Mouse (Mus musculus) Patski (cell line): ENCODE data around the gene Lepr. TPM values are rescaled to one million over a fixed set of nuclear protein-coding genes. Genes with fewer than 3 reads are reported as not detected.

Experiments
- ATAC-seq: fragments of 100-300 bp; one replicate; pipeline ENCODE4 v1.8.0; 2021
- CTCF ChIA-PET: fragments of 350-600 bp; sonication (Branson Sonifier 250); formaldehyde crosslinking; loops from one replicate; lab custom pipeline; 2022; ENCODE audit warnings: inconsistent platforms; lab: Charles Lee
- POLR2A ChIA-PET: fragments of 350-600 bp; sonication (Branson Sonifier 250); formaldehyde crosslinking; loops from one replicate; lab custom pipeline; 2022; ENCODE audit warnings: antibody characterized with exemption, inconsistent platforms; lab: Charles Lee
- DNase-seq: peaks from one replicate; pipeline ENCODE4 v3.0.0-alpha.2; 2011; ENCODE audit warnings: low read depth, low spot score
- H3K27me3 ChIP-seq: fragments of 371-371 bp; one replicate; pipeline ENCODE4 v1.5.1; 2021
- CTCF ChIP-seq: fragments of 100-300 bp; IDR thresholded peaks from one replicate; pipeline ENCODE4 v1.5.1; 2021
- in situ Hi-C: fragments of 300-500 bp; cut with MboI; formaldehyde crosslinking; loops from 3 replicates; pipeline ENCODE4 v1.11.1; 2018; ENCODE audit warnings: low pct_unique_long_range_greater_than_20kb, mixed read lengths
- polyA plus RNA-seq: library from polyadenylated mRNA; unstranded; gene quantifications from one replicate; pipeline ENCODE4 v1.2.3, GENCODE M21; 2021

Lepr gene
- polyA plus RNA-seq: 1.5 TPM

DNA sequence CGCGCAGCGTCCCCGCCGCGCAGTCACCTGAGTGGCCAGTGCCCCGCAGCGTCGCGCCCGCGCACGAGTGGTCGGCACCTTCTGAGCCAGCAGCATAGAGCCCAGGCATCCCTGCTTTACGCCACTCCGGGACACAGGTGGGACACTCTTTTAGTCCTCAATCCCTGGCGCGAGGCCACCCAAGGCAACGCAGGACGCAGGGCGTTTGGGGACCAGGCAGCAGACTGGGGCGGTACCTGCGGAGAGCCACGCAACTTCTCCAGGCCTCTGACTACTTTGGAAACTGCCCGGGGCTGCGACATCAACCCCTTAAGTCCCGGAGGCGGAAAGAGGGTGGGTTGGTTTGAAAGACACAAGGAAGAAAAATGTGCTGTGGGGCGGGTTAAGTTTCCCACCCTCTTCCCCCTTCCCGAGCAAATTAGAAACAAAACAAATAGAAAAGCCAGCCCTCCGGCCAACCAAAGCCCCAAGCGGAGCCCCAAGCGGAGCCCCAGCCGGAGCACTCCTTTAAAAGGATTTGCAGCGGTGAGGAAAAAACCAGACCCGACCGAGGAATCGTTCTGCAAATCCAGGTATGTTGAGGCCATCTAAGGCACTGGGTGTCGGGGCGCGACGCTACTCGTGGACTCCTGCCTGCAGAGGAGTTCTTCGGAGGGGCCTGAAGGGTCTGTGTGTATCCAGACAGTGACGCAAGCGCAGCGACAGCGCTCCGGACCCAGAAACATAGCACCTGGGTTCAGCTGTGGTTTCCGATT lies at the start of gene Lepr:
Gene Lepr, plus strand, starts transcription at position 38 of the 755 bp plus-strand sequence.
- ChIA-PET POLR2A (no interaction called here), CTCF (no interaction called here)
- DNase-seq (no peak), ATAC-seq (no peak)
- in situ Hi-C loops: no loop called here
- TF ChIP-seq CTCF: no peak
- no peaks in the 10 kb centered on the region for H3K27me3 ChIP-seq

DNA sequence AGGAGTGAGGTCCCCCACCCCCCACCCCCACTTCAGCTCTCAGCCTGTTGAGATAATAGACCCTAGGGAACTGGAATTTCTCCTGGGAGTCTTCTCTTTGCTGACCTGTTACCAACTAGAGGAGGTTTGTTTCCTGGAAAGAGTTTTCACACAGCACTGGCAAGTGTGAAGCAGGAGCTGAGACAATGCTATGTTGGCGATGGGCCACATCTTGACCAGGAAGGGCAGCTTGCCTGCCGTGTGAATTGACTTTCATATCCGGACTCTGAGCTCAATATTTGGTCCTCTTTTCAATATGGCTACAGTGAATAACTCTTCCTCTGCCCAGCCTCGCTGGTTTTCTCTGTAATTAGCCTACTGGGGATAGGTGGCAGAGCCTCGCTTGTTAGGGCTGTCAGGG lies 48.0 kb upstream of the Lepr start:
- no peak for DNase-seq
- TF ChIP-seq CTCF: no peak
- CTCF ChIA-PET: interaction anchor here (1.3 kb wide), 1 partner anchor 9 kb away, joined by 3 read pairs; no protein-coding TSS in a partner anchor
- POLR2A ChIA-PET: no interaction called here
- ATAC-seq: no peak
- in situ Hi-C loops: loop anchor here (10.0 kb wide), 1 partner anchor 326 kb away; no protein-coding TSS in a partner anchor
- H3K27me3 ChIP-seq: no peaks in the 10 kb centered on the region

DNA sequence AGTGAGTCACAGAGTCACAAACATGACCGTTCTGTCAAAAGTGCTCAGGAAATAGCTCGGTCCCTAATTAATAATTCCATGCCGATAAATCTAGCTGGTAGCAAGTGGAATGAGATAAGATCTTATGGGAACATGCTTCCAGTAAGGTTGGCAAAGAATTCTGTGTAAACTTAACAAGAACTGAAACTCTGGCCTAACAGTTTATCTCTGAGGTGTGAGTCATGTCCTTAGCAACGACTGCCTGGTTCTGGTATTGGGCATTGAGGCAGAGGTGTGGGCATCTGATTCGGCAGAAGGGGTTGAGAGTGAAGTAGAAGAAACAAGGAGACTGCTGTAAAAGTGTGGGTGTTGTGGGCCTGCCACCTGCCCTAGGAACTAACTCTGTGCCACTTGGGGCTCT lies 47.4 kb upstream of the Lepr start:
- CTCF ChIA-PET: no interaction called here
- DNase-seq (no peak), ATAC-seq (no peak)
- in situ Hi-C loops: loop anchor here (10.0 kb wide), 1 partner anchor 325 kb away; no protein-coding TSS in a partner anchor
- POLR2A ChIA-PET: no interaction called here
- H3K27me3 ChIP-seq: no peaks in the 10 kb centered on the region
- TF ChIP-seq CTCF: no peak

DNA sequence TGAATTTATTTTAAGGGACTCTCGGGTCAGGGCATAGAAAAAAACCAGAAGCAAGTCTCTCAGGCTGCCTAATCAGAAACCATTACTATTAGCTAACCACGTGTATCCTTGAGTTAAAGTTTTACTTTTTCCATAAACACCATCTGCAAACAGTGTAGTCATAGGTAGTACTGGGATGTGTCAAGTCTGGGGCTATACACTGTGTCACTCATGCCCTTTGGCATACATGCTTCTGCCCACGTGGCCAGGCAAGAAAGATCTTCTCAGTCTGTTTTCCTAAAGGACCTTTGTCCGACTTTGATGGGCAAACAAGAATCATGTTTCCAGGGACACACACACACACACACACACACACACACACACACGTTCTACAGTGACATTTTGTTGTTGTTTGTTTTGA lies 42.4 kb upstream of the Lepr start:
- in situ Hi-C loops: no loop called here
- ChIA-PET CTCF (no interaction called here), POLR2A (no interaction called here)
- no peaks in the 10 kb centered on the region for H3K27me3 ChIP-seq
- DNase-seq (no peak), ATAC-seq (no peak)
- TF ChIP-seq CTCF: no peak

DNA sequence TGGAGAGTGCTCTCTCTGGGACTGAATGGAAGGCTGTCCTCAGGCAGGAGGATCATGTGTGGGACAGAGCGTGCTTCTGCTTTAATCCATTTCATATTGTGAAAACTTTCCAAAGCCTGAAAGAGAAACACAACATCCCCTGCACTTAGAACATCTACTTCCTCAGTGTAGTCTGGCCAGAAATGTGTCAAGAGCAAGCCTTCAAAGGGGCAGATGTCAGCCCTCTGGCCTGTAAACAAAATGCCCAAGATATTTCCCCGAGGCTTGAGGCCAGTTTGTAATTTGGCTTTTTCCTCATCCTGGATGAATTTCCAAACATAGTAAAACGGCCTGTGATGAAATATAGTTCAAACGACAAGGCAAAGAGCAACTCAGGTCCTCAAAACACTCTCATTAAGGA lies 41.5 kb upstream of the Lepr start:
- in situ Hi-C loops: no loop called here
- no peak for DNase-seq
- CTCF ChIA-PET: no interaction called here

GRCm38 (mm10) chr4:101682620-101683019 lies 34.6 kb upstream of the Lepr start:
- in situ Hi-C loops: no loop called here
- no peak for TF ChIP-seq CTCF
- ATAC-seq (no peak), DNase-seq (no peak)
- ChIA-PET POLR2A (no interaction called here), CTCF (no interaction called here)
- no peaks in the 10 kb centered on the region for H3K27me3 ChIP-seq

More for the DNA sequence above, 41.5 kb upstream of the Lepr start:
- no peak for ATAC-seq
- POLR2A ChIA-PET: no interaction called here
- TF ChIP-seq CTCF: no peak
- no peaks in the 10 kb centered on the region for H3K27me3 ChIP-seq

DNA sequence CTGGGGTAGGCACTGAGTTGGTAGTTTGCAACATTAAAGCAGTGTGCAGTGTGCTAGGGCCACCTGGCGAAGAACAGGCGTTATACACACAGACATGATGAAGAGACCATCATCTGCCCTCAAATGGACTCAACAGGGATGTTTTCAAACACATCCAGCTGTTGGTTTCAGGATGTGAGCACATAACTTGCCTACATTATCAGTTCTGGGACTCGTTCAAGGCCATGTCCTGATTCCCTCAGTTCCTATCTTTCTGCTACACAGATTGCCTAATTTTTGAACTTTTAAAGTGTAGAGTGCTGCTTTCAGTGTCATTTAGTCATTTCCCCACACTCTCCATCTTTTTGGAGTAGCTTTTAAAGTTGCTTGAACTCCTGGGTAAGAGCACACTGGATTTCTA lies 34.1 kb upstream of the Lepr start:
- in situ Hi-C loops: no loop called here
- DNase-seq (no peak), ATAC-seq (no peak)
- ChIA-PET CTCF (no interaction called here), POLR2A (no interaction called here)
- no peak for TF ChIP-seq CTCF
- H3K27me3 ChIP-seq: no peaks in the 10 kb centered on the region

DNA sequence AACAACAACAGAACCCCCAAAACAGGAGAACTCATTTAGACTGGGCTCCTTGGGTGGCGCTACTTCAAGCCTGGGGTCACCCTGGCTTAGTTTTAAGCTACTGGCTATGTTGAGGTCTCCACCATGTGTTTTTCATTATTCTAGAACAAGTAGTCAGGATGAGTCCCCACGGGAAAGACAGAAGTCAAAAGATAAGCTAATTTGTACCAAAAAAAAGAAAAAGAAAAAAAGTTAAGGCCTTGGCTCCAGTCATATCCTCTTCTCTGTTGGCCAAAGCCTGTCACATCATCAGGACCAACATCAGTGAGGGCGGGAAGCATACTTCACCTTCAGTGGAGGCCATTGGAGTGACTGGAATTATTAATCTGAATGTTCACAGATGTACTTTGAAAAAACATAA lies 32.4 kb upstream of the Lepr start:
- CTCF ChIA-PET: no interaction called here
- H3K27me3 ChIP-seq: no peaks in the 10 kb centered on the region
- in situ Hi-C loops: no loop called here
- DNase-seq (no peak), ATAC-seq (no peak)
- POLR2A ChIA-PET: no interaction called here
- TF ChIP-seq CTCF: no peak

GRCm38 (mm10) chr4:101686227-101686810 lies 30.9 kb upstream of the Lepr start:
- ChIA-PET POLR2A (no interaction called here), CTCF (no interaction called here)
- in situ Hi-C loops: no loop called here
- ATAC-seq (no peak), DNase-seq (no peak)
- no peaks in the 10 kb centered on the region for H3K27me3 ChIP-seq
- no peak for TF ChIP-seq CTCF

- DNase-seq (no peak), ATAC-seq (no peak)
- in situ Hi-C loops: no loop called here
- ChIA-PET CTCF (no interaction called here), POLR2A (no interaction called here)
- H3K27me3 ChIP-seq: no peaks in the 10 kb centered on the region
- no peak for TF ChIP-seq CTCF
Measured at GRCm38 (mm10) chr4:101689241-101689640, 28.0 kb upstream of the Lepr start.

GRCm38 (mm10) chr4:101689645-101690044 lies 27.6 kb upstream of the Lepr start:
- POLR2A ChIA-PET: no interaction called here
- ATAC-seq (no peak), DNase-seq (no peak)
- in situ Hi-C loops: no loop called here
- CTCF ChIA-PET: no interaction called here
- H3K27me3 ChIP-seq: no peaks in the 10 kb centered on the region
- no peak for TF ChIP-seq CTCF
